Mouse (Mus musculus) ZHBTc4 (cell line): ENCODE measurements around the gene Stox1.
"Not testable (repeated sequence)": the region's sequence is repeated elsewhere in the genome, so short reads cannot be mapped to it uniquely, and the experiment has no call there.

ENCODE experiments used
- DNase-seq: peaks from one replicate; pipeline ENCODE4 v3.0.0-alpha.2; 2011; ENCODE audit warnings: low read depth, low spot score

The Stox1 gene

GRCm38 (mm10) chr10:62725771-62726687, at the start of gene Stox1:
Gene Stox1 (minus strand): TSS chr10:62726128.
- DNase-seq: peak; percentile 75

- no peak for DNase-seq
Observed at GRCm38 (mm10) chr10:62750781-62751180, 24.9 kb upstream of the Stox1 start.

GRCm38 (mm10) chr10:62739961-62740737, 14.2 kb upstream of the Stox1 start:
- no peak for DNase-seq

GRCm38 (mm10) chr10:62736965-62737688, 11.2 kb upstream of the Stox1 start:
- no peak for DNase-seq

GRCm38 (mm10) chr10:62730826-62731225, 4.9 kb upstream of the Stox1 start:
- no peak for DNase-seq

GRCm38 (mm10) chr10:62724936-62725335, 992 bp downstream of the Stox1 start:
- no peak for DNase-seq

- DNase-seq: no peak
Observed at GRCm38 (mm10) chr10:62722701-62723100, 3.2 kb downstream of the Stox1 start.

GRCm38 (mm10) chr10:62720574-62720973, 5.4 kb downstream of the Stox1 start:
- DNase-seq: not testable (repeated sequence)

- no peak for DNase-seq
Observed at GRCm38 (mm10) chr10:62713457-62713856, 12.5 kb downstream of the Stox1 start.

- no peak for DNase-seq
Observed at GRCm38 (mm10) chr10:62703579-62703978, 22.3 kb downstream of the Stox1 start.

GRCm38 (mm10) chr10:62702436-62702835, 23.5 kb downstream of the Stox1 start:
- no peak for DNase-seq

- DNase-seq: peak; percentile 65
Observed at GRCm38 (mm10) chr10:62692771-62693170, 33.2 kb downstream of the Stox1 start.

- DNase-seq: no peak
Observed at GRCm38 (mm10) chr10:62692244-62692643, 33.7 kb downstream of the Stox1 start.

- peak; percentile 32 for DNase-seq
Observed at GRCm38 (mm10) chr10:62687032-62687674, 38.8 kb downstream of the Stox1 start.

- peak; percentile 53 for DNase-seq
Observed at GRCm38 (mm10) chr10:62683043-62683442, 42.9 kb downstream of the Stox1 start.

GRCm38 (mm10) chr10:62679833-62680232, 46.1 kb downstream of the Stox1 start:
- peak; percentile 78 for DNase-seq

- DNase-seq: no peak
Observed at GRCm38 (mm10) chr10:62677329-62677728, 48.6 kb downstream of the Stox1 start.

- DNase-seq: no peak
Observed at GRCm38 (mm10) chr10:62676196-62676595, 49.7 kb downstream of the Stox1 start.

GRCm38 (mm10) chr10:62672359-62672758, 53.6 kb downstream of the Stox1 start:
- DNase-seq: no peak

GRCm38 (mm10) chr10:62669245-62669644, 56.7 kb downstream of the Stox1 start:
- no peak for DNase-seq

- no peak for DNase-seq
Observed at GRCm38 (mm10) chr10:62668463-62668862, 57.5 kb downstream of the Stox1 start.
